Mouse (Mus musculus) heart, embryonic 14.5 days (tissue): ENCODE data around the gene Per1. TPM values are rescaled to one million over a fixed set of nuclear protein-coding genes. Genes with fewer than 3 reads are reported as not detected.

ENCODE experiments used
- ATAC-seq: fragments of 200-750 bp; cut with Nextera tagmentation; 2 replicates; pipeline ENCODE4 v1.8.0; 2017; ENCODE audit warnings: low read depth, moderate TSS enrichment; ENCODE audit not compliant: insufficient number of reproducible peaks, insufficient read depth, low FRiP score
- H3K27ac ChIP-seq, 2 experiments: fragments of 200-500 bp in 1 of 2; fragments of 300-500 bp in 1 of 2; sonication (generic) in 1 of 2; replicated peaks in 1 of 2; 2 replicates each; pipeline ENCODE4 v1.5.1; 2012 to 2014; ENCODE audit warnings: low read depth in 2 of 2, low read length in 2 of 2, control low read depth in 1 of 2, mild to moderate bottlenecking in 1 of 2, mixed read lengths in 1 of 2; ENCODE audit not compliant: control insufficient read depth in 1 of 2, insufficient read depth in 1 of 2
- H3K27me3 ChIP-seq: fragments of 300-500 bp; sonication (generic); 2 replicates; pipeline ENCODE4 v1.6.1; 2014; ENCODE audit warnings: mild to moderate bottlenecking, low read length, control low read depth; ENCODE audit not compliant: control insufficient read depth, insufficient read depth
- H3K36me3 ChIP-seq: fragments of 300-500 bp; sonication (generic); 2 replicates; pipeline ENCODE4 v1.6.1; 2014; ENCODE audit warnings: mild to moderate bottlenecking, control low read depth, low read length, mixed read lengths; ENCODE audit not compliant: control insufficient read depth, insufficient read depth
- H3K4me1 ChIP-seq, 2 experiments: fragments of 200-500 bp in 1 of 2; fragments of 300-500 bp in 1 of 2; sonication (generic) in 1 of 2; 2 replicates each; pipeline ENCODE4 v1.6.1; 2012 to 2014; ENCODE audit warnings: low read length in 2 of 2, control low read depth in 1 of 2, mixed read lengths in 1 of 2; ENCODE audit not compliant: control insufficient read depth in 2 of 2, insufficient read depth in 2 of 2
- H3K4me2 ChIP-seq: fragments of 300-500 bp; sonication (generic); 2 replicates; pipeline ENCODE4 v1.6.1; 2014; ENCODE audit warnings: mild to moderate bottlenecking, low read length
- H3K4me3 ChIP-seq, 2 experiments: fragments of 200-500 bp in 1 of 2; fragments of 300-500 bp in 1 of 2; sonication (generic) in 1 of 2; 2 replicates each; pipeline ENCODE4 v1.5.1; 2012 to 2014; ENCODE audit warnings: low read length in 2 of 2, mild to moderate bottlenecking in 2 of 2, control low read depth in 1 of 2, low read depth in 1 of 2, moderate library complexity in 1 of 2; ENCODE audit not compliant: control insufficient read depth in 1 of 2, insufficient read depth in 1 of 2
- H3K9ac ChIP-seq: fragments of 300-500 bp; sonication (generic); 2 replicates; pipeline ENCODE4 v1.6.1; 2014; ENCODE audit warnings: mild to moderate bottlenecking, low read length
- H3K9me3 ChIP-seq: fragments of 300-500 bp; sonication (generic); 2 replicates; pipeline ENCODE4 v1.6.1; 2016; ENCODE audit warnings: low read length, control low read depth; ENCODE audit not compliant: control insufficient read depth
- WGBS: fragments of 180-500 bp; shearing (Covaris S2); extraction: QIAGEN DNeasy Blood & Tissue Kit; methylation state at CpG from one replicate; pipeline ENCODE4 v1.1.7; 2014; 5-methylcytosine and 5-hydroxymethylcytosine counted together
- polyA plus RNA-seq: library from polyadenylated mRNA; unstranded; fragments of >200 nt; fragmentation: Nextera tagmentation; extraction: Ambion mirVana; gene quantifications from 2 replicates; pipeline ENCODE4 v1.2.1, GENCODE M21; 2014

Per1 gene
- polyA plus RNA-seq, 1 experiment from 2014 or later: 16.0 TPM

DNA sequence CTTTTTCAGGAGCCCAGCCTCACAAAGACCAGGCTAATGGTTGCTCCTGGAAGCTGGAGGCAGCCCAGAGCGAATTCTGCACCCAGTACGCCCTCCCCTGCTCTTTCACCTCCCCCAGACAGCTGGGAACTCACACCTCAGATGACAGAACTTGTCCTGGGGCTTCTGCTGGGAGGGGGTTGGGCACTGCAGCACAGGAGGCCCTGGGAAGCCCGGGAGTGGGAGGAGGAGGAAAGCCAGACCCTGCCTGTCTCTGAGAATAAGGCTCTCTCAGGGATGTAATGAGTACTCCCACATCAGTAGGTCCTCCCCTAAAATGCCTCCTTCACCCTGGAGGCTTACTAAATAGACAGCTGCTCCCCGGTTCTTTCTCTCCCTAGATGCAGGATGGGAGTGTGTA lies 7.9 kb upstream of the Per1 start:
- peak overlapping the region; percentile 51 to 98 for H3K27ac ChIP-seq
- no peak overlapping the region for H3K4me3 ChIP-seq
- H3K36me3 ChIP-seq: peaks cover 28% of the 10 kb centered on the region
- ATAC-seq: no peak
- H3K9me3 ChIP-seq: no peaks in the 10 kb centered on the region
- WGBS: 31% methylated on average over 4 of the region's 4 CpGs
- peaks cover 19 to 39% of the 10 kb centered on the region in 2 experiments for H3K4me1 ChIP-seq
- no peak overlapping the region; the same call in 1 of the 2 replicates for H3K9ac ChIP-seq
- 0 out of 2 replicates have a peak overlapping the region, but pooled peaks have one; percentile 91 for H3K4me2 ChIP-seq
- H3K27me3 ChIP-seq: no peaks in the 10 kb centered on the region

DNA sequence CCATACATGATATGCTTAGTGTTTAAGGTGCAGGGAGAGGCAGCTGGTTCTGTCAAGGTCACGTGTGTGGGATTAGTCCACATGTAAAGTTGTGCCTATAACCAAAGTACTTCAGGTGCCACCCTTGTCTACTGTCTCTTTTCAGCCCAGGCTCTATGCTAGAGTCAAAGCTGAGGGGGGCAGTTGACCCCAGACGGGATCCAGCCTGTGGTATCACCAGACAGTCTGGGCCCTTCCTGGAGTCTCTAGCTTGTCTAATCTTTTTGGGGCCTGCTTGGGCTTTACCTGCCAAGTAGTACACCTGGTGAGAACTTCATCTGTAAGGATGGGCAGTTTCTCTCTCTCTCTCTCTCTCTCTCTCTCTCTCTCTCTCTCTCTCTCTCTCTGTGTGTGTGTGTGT lies 7.4 kb upstream of the Per1 start:
- Histone ChIP-seq H3K27ac (peak overlapping the region; percentile 49 to 98), H3K4me1 (peaks cover 19 to 39% of the 10 kb centered on the region in 2 experiments), H3K27me3 (no peaks in the 10 kb centered on the region), H3K9me3 (no peaks in the 10 kb centered on the region), H3K4me3 (no peak overlapping the region), H3K36me3 (peaks cover 31% of the 10 kb centered on the region), H3K4me2 (peak overlapping the region; percentile 91), H3K9ac (0 out of 2 replicates have a peak overlapping the region, but pooled peaks have one; percentile 100)
- 58% methylated on average over 2 of the region's 2 CpGs for WGBS
- no peak for ATAC-seq

DNA sequence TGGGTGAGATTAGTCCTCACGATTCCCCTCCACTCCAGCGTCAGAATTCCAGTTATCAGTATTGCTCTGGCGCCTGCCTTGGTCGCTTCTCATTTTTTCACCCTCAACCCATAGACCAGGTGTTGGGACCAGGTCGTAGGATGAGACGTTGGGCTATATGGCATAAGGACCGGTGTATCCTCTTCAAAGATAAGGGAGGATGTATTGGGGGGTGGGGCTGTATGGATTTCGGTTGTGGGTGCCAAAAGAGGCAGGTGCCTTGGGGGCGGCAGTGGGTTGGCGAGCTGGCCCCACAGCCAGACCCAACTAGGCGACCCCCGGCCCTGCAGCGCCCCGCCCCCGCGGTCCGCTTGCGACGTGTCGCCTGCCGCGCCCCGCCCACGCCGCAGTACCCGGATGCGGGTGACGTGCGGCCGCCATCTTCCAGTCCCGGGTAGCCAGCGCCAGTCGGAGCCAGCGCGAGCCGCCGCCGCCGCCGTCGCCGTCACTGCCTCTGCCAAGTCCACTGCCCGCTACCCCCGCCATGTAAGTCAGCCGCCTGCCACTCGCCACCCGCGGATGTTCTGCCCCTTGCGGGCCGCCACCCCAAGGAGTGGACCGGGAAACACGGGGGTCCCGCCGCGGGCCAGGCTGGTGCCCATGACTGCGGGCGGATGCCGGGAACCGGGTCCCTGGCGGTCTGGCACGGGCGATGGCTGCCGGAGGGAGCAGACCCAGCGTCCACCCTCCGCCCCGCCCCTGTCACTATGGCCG lies 6.7 kb upstream of the Per1 start, which contains the start of gene Vamp2:
Gene Vamp2, plus strand, starts transcription at position 388 of the 753 bp plus-strand sequence.
- peaks cover 34% of the 10 kb centered on the region for H3K36me3 ChIP-seq
- H3K4me1 ChIP-seq: peaks cover 19 to 39% of the 10 kb centered on the region in 2 experiments
- WGBS: under 1% methylated on average over 62 of the region's 67 CpGs
- peak; percentile 63 for ATAC-seq
- no peaks in the 10 kb centered on the region for H3K27me3 ChIP-seq
- peak within 1 kb of the TSS; percentile 96 to 98 for H3K27ac ChIP-seq
- peak within 1 kb of the TSS; percentile 91 for H3K4me2 ChIP-seq
- H3K4me3 ChIP-seq: peak within 1 kb of the TSS; percentile 90 to 100
- peak within 1 kb of the TSS; percentile 100 for H3K9ac ChIP-seq
- H3K9me3 ChIP-seq: no peaks in the 10 kb centered on the region

DNA sequence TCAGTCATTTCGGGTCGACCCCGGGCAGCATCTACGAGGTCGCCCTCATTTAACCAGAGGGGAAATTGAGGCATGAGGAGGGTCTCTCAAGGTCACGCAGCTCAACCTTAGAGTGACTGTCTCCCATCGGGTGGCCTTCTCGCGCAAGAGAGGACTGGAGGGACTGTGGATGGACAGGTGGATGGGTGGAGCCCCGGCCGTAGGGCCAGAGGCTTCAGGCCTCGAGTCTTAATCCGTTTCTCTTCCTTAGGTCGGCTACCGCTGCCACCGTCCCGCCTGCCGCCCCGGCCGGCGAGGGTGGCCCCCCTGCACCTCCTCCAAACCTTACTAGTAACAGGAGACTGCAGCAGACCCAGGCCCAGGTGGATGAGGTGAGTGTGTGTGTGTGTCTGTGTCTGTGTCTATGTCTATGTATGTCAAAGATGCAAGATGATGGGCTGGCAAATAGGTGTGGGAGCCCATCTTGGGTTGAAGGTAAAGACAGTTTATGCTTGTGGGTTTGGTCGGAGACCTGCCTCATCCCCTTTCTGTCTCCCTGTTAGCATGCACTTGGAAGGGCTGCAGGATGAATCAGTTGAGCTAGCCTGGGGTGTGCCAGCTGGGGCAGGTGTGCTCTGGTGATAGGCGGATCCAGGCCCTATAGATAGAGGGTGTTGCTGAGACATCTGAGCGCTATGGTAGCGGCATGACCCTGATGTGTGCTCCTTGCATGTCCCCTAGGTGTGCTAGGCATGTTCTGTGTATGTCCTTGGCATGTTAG lies 6.0 kb upstream of the Per1 start:
- H3K27me3 ChIP-seq: no peaks in the 10 kb centered on the region
- peak overlapping the region; percentile 90 to 100 for H3K4me3 ChIP-seq
- H3K9ac ChIP-seq: peak overlapping the region; percentile 100
- H3K4me1 ChIP-seq: peaks cover 19 to 39% of the 10 kb centered on the region in 2 experiments
- WGBS: 6% methylated on average over 25 of the region's 25 CpGs
- H3K36me3 ChIP-seq: peaks cover 34% of the 10 kb centered on the region
- H3K9me3 ChIP-seq: no peaks in the 10 kb centered on the region
- peak overlapping the region; percentile 96 to 98 for H3K27ac ChIP-seq
- H3K4me2 ChIP-seq: peak overlapping the region; percentile 91
- ATAC-seq: peak; percentile 39; the same call in 1 of the 2 replicates

DNA sequence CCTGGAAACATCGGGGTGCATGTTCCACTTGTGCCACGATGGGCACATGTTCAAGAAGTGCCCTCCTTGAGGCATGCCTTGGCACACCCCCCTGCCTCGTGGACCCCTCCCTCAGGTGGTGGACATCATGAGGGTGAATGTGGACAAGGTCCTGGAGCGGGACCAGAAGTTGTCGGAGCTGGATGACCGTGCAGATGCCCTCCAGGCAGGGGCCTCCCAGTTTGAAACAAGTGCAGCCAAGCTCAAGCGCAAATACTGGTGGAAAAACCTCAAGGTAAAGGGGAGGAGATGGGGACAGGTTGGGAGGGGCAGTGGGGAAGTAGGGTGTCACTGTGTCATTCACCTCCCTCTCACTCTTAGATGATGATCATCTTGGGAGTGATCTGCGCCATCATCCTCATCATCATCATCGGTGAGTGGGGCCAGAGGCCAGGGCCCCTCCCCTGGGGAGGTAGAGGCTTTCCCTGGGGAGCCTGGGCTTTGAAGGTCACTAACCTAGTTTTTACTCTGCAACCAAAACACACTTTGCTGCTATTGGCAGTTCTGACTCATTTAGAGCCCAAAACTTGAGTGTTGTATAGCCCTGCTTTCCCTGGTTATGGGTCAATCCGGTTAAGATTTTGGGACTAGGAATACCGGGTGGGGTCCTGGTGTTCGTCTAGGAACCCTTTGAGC lies 5.3 kb upstream of the Per1 start:
- WGBS: 78% methylated on average over 12 of the region's 12 CpGs
- Histone ChIP-seq H3K4me1 (peaks cover 19 to 44% of the 10 kb centered on the region in 2 experiments), H3K27ac (no peak overlapping the region), H3K4me2 (peak overlapping the region; percentile 91), H3K27me3 (no peaks in the 10 kb centered on the region), H3K4me3 (peak overlapping the region; percentile 90 to 100), H3K36me3 (peaks cover 34% of the 10 kb centered on the region), H3K9ac (peak overlapping the region; percentile 100), H3K9me3 (no peaks in the 10 kb centered on the region)
- no peak for ATAC-seq

DNA sequence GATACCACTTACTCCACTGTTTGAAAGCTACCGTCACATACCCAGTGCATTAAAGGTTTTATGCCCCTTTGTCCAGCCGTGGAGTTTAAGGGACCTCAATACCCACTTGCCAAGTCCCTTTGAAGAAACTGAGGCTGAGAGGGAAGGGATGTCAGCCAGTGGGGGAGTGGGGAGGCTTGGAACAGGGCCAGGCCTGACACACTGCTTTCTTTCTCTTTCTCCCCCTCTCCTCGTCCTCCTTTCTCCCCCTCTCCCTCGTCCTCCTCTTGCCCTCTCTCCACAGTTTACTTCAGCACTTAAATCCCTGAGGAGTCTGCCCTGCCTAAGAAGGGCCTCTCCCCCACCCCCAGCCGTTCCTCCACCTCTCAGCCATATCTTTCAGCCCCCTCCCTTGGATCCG lies 4.7 kb upstream of the Per1 start:
- Histone ChIP-seq H3K4me1 (peaks cover 19 to 44% of the 10 kb centered on the region in 2 experiments), H3K4me3 (no peak overlapping the region), H3K27me3 (no peaks in the 10 kb centered on the region), H3K4me2 (peak overlapping the region; percentile 91; the same call in 1 of the 2 replicates), H3K9ac (no peak overlapping the region), H3K36me3 (peaks cover 34% of the 10 kb centered on the region), H3K9me3 (no peaks in the 10 kb centered on the region), H3K27ac (no peak overlapping the region)
- no peak for ATAC-seq
- WGBS: 54% methylated on average over 6 of the region's 6 CpGs
